Mouse (Mus musculus): ENCODE results near the gene Spag6. TPM values are rescaled to one million over a fixed set of nuclear protein-coding genes. Genes with fewer than 3 reads are reported as not detected.

Gene Spag6
- polyA plus RNA-seq, 1 experiment: 5.0 TPM

DNA sequence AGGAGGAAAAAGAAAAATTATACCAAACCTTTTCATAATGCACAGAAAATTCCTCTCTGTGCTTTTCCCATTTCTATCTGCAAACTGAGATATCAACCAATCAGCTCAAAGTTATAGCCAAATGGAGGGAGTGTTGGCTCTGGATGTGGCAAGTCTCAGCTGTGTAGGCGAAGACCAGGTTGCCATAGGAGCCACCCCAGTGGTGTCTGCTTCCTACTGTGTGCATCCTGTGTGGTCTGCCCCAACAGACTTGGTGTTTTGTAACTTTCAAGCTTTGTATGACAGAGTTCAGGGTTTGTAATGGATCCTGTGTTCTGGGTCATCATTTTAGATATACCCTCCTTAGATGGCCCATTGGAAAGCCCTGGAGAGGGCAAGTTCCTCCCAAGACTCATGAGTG lies 30.6 kb downstream of the Spag6 start:
- DNase-seq (ENCODE audit: extremely low spot score in 1 of 2, low spot score in 1 of 2): no peak

- no peak for DNase-seq (ENCODE audit: extremely low spot score in 1 of 2, low spot score in 1 of 2)
These were observed 32.0 kb downstream of the Spag6 start for GRCm38 (mm10) chr2:18725880-18726279.

GRCm38 (mm10) chr2:18731718-18732117 lies 37.9 kb downstream of the Spag6 start:
- no peak for DNase-seq (ENCODE audit: extremely low spot score in 1 of 2, low spot score in 1 of 2)

GRCm38 (mm10) chr2:18734394-18735127 lies 40.7 kb downstream of the Spag6 start:
- no peak for DNase-seq (ENCODE audit: extremely low spot score in 1 of 2, low spot score in 1 of 2)

DNA sequence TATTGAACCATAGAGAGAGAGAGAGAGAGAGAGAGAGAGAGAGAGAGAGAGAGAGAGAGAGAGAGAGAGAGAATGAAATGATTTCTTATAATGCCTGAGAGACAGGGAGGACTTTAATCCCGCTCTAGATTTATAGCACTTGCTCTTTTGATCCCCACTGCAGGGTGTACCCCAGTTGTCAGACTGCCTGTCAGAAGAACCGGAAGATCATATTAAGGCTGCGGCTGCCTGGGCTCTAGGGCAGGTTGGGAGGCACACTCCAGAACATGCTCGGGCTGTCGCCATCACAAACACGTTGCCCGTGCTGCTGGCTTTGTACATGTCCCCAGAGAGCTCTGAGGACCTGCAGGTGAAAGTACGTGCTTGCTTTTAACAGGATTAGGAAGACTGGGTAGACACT lies 43.2 kb downstream of the Spag6 start:
- no peak for DNase-seq (ENCODE audit: extremely low spot score in 1 of 2, low spot score in 1 of 2)

DNA sequence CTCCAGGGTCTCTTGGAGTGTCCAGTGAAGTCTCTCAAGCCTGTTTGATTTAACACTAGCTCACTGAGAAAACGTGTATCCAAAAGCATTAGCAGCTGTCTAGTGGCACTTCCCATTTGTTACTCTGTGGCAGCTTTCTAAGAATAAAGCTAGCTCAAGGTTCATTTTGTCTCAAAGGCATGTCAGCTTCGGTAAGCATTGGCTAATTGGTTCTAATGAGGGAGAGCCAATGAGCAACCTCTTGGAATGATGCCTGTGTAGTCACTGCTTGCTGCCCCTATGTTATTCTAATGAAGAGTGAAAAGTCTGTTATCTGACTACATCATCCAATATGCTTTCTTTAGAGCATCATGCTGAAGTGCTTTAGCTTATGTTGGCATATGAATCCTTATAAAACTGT lies 45.4 kb downstream of the Spag6 start:
- DNase-seq (ENCODE audit: extremely low spot score in 1 of 2, low spot score in 1 of 2): no peak

- DNase-seq (ENCODE audit: extremely low spot score in 1 of 2, low spot score in 1 of 2): peak in 1 of 2 experiments; percentile 66
These were observed 62.3 kb downstream of the Spag6 start for GRCm38 (mm10) chr2:18756144-18756543.

- DNase-seq (ENCODE audit: extremely low spot score in 1 of 2, low spot score in 1 of 2): no peak
These were observed 71.0 kb downstream of the Spag6 start for GRCm38 (mm10) chr2:18764846-18765245.

DNA sequence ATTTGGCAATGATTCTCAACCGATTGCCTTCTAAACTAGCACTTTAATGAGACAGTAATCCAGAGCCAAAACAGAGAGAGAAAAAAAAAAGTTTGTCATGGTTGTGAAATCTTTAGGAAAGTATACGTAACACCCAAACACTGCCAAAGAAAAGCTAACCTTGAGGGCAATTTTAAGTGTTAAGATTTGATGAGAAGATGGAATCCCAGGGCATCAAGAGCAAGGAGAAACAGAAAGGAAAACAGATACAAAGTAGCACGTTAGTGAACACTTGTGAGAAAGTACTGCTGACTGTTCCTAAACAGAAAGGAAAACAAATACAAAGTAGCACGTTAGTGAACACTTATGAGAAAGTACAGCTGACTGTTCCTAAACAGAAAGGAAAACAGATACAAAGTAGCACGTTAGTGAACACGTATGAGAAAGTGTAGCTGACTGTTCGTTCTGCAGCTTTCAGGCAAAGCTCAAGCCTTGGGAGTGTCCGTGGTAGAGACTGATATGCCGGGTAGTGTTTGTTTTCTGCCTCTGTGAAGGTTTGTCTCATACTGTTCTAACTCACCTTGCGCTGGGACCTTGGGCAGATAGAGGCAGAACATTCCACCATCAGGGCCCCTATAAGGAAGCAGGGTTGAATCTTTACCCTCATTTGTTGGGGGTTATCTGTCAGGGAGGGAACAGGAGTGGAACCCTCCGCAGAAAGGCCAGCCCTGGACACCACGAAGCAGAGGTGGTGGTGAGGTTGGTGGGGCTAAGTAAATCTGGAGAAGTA lies 71.8 kb downstream of the Spag6 start:
- DNase-seq (ENCODE audit: extremely low spot score in 1 of 2, low spot score in 1 of 2): no peak

DNA sequence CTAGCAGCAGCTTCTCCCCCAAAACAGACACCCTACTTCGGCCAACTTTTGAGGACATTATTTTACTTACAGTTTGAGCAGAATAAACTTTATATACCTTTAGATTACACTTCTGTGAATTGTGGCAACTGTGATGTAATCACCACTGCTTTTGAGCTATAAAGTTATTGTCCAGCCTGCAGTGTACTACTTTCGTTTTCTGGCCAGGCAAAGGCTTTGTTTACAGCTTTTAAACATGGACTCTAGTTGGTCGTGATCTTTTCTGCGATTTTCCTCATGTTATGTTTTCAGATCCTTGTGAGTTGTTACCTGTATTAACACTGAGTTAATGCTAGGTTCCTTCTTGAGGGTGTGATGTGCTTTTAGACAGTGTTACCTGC lies 72.6 kb downstream of the Spag6 start:
- DNase-seq (ENCODE audit: extremely low spot score in 1 of 2, low spot score in 1 of 2): no peak

- DNase-seq (ENCODE audit: extremely low spot score in 1 of 2, low spot score in 1 of 2): peak; percentile 26 to 73
These were observed 73.1 kb downstream of the Spag6 start for GRCm38 (mm10) chr2:18766821-18767541.

DNA sequence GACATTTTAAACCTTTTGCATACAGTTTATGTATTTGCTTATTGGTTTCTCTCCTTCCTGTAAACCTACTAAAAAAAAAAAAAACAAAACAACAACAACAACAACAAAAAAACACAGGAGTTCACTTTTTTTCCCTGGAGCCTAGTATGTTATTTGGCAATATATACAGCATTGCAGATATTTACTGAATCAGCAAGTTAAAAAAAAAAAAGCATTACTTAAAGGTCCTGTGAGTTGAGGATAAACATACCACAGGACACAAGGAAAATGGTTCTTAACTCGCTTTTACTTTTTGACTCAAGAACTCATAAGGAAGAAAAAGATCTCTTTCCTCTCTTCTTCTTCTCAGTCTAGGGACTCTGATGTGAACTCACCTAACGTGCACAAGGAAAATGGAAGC lies 74.6 kb downstream of the Spag6 start:
- no peak for DNase-seq (ENCODE audit: extremely low spot score in 1 of 2, low spot score in 1 of 2)

DNA sequence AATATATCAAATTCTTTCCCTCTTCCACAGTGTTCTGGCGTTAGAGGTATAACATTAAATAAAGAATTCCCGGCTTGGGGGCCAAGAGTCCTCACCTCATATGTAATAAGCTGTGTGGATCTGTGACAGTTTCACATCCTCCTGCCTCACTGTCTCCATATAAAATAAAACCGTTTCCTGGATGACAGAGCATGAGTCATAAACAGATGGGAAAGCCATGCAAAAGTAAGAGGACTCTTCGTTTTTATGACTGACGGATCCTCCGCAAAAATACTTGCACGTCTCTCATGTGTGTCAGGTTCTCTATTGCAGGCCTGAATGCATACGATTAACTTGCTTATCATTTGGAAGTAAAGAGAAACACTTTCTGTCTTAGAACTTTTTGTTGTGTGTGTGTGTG lies 78.6 kb downstream of the Spag6 start:
- DNase-seq (ENCODE audit: extremely low spot score in 1 of 2, low spot score in 1 of 2): peak; percentile 11 to 63

DNA sequence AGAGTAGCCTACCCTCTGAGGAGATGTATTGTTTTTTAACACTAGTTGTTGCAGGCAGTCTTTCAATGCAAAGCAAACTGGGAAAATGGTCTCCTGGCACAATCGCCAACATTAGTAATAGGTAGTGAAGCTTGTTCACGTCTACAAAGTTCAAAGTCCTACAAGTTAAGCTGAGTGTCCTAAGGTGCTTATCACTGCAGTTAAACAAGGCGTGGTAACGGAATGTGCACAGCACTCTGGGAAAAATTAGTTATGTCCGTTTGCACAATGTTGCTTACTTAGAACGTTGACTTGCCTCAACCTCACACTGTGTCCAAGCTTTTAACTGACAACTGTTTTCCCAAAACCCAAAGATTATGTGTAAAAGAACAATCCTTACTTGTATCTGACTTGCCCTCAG lies 80.5 kb downstream of the Spag6 start:
- DNase-seq (ENCODE audit: extremely low spot score in 1 of 2, low spot score in 1 of 2): no peak

- DNase-seq (ENCODE audit: extremely low spot score in 1 of 2, low spot score in 1 of 2): no peak
These were observed 84.4 kb downstream of the Spag6 start for GRCm38 (mm10) chr2:18778220-18778619.

GRCm38 (mm10) chr2:18779830-18780229 lies 86.0 kb downstream of the Spag6 start:
- no peak for DNase-seq (ENCODE audit: extremely low spot score in 1 of 2, low spot score in 1 of 2)

- no peak for DNase-seq (ENCODE audit: extremely low spot score in 1 of 2, low spot score in 1 of 2)
These were observed 87.5 kb downstream of the Spag6 start for GRCm38 (mm10) chr2:18781296-18781695.

DNA sequence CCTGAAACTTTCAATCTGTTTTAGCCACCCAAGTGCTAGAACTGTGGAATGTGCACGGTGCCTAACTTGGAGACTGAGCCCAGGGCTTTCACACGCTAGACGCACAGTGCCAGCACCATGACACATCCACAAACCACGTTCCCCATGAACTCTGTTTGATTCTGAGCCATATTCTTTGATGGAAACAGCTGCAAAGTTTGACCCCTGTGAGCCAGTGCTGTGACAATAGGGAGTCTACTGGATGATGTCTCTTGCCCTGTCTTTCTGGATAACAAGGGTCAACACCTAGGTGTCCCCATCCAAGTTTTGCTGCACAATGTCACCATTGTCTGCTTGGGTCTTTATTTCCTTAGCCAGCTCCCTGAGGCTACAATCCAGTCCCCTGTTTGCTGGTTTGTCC lies 100.4 kb downstream of the Spag6 start:
- no peak for DNase-seq (ENCODE audit: extremely low spot score in 1 of 2, low spot score in 1 of 2)

GRCm38 (mm10) chr2:18797776-18798175 lies 103.9 kb downstream of the Spag6 start:
- no peak for DNase-seq (ENCODE audit: extremely low spot score in 1 of 2, low spot score in 1 of 2)

DNA sequence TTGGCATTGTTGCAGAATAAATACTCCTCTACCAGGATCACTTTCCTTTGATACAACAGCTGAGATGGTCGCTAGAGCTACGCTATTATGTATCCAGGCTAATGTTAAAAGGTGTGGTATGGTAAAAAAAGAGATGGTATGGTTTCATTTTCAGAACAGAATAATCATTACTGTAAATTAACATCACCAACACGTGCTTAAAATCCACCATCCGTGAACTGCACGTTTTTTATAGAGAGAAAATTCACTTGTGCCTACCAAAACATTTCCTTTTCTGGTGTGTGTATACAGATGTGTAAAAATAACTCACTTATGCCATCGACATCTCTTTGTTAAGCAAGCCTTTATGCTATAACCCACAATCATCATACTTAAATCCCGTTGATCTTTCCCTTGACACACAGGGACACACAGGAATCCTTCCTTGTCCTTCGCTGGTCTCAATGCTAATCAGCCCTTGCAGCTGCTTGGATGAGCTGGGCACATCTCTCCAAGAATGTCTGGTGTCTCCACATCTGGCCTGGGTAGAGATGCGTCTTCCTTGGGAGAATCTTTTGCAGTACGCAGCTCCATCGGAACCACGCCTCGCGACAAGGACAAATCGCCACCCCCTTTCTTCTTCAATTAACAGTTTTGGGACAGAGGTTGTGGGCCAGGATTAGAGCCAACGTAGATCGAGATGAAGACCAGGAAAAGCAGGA lies 105.6 kb downstream of the Spag6 start:
- no peak for DNase-seq (ENCODE audit: extremely low spot score in 1 of 2, low spot score in 1 of 2)

All from frontal cortex, adult 2 months (tissue).